Mouse (Mus musculus) small intestine, adult 2 months (tissue): ENCODE measurements around the gene Bend5. TPM values are rescaled to one million over a fixed set of nuclear protein-coding genes. Genes with fewer than 3 reads are reported as not detected.

Source experiments
- H3K27ac ChIP-seq: fragments of 200-500 bp; 2 replicates; pipeline ENCODE4 v1.5.1; 2012; ENCODE audit warnings: low read depth, low read length, control low read depth, inconsistent platforms; ENCODE audit not compliant: insufficient read depth
- H3K27me3 ChIP-seq: fragments of 200-500 bp; 2 replicates; pipeline ENCODE4 v1.6.1; 2012; ENCODE audit warnings: mild to moderate bottlenecking, moderate library complexity, low read length, inconsistent platforms; ENCODE audit not compliant: control insufficient read depth, insufficient read depth
- H3K36me3 ChIP-seq: fragments of 200-500 bp; 2 replicates; pipeline ENCODE4 v1.6.1; 2012; ENCODE audit warnings: mild to moderate bottlenecking, low read length, control low read depth, inconsistent platforms; ENCODE audit not compliant: control insufficient read depth, insufficient read depth
- H3K4me1 ChIP-seq: fragments of 200-500 bp; 2 replicates; pipeline ENCODE4 v1.6.1; 2012; ENCODE audit warnings: low read length, inconsistent platforms, mixed read lengths; ENCODE audit not compliant: control insufficient read depth, insufficient read depth, insufficient read length
- H3K4me3 ChIP-seq: fragments of 200-500 bp; 2 replicates; pipeline ENCODE4 v1.5.1; 2012; ENCODE audit warnings: low read depth, mild to moderate bottlenecking, control low read depth, inconsistent platforms, low read length, moderate library complexity
- CTCF ChIP-seq: fragments of 200-500 bp; IDR thresholded peaks from 2 replicates; pipeline ENCODE4 v1.5.1; 2012; ENCODE audit warnings: low read depth, mild to moderate bottlenecking, control low read depth, inconsistent platforms, low read length, moderate library complexity, mixed read lengths; ENCODE audit not compliant: insufficient replicate concordance, insufficient read length; ENCODE audit errors: extremely low read depth
- POLR2A ChIP-seq: fragments of 200-500 bp; IDR thresholded peaks from 2 replicates; pipeline ENCODE4 v1.6.1; 2012; ENCODE audit warnings: low read depth, mild to moderate bottlenecking, control low read depth, inconsistent platforms, low read length, moderate library complexity
- WGBS: fragments of 180-500 bp; shearing (Covaris S2); methylation state at CpG from one replicate; pipeline ENCODE4 v1.1.7; 2018; 5-methylcytosine and 5-hydroxymethylcytosine counted together
- polyA plus RNA-seq: library from polyadenylated mRNA; depleted of rRNA; stranded (reverse); fragments of >200 nt; gene quantifications from 2 replicates; pipeline ENCODE4 v1.2.3, GENCODE M21; 2012

The Bend5 gene
- polyA plus RNA-seq, 1 experiment = 6.8 TPM

DNA sequence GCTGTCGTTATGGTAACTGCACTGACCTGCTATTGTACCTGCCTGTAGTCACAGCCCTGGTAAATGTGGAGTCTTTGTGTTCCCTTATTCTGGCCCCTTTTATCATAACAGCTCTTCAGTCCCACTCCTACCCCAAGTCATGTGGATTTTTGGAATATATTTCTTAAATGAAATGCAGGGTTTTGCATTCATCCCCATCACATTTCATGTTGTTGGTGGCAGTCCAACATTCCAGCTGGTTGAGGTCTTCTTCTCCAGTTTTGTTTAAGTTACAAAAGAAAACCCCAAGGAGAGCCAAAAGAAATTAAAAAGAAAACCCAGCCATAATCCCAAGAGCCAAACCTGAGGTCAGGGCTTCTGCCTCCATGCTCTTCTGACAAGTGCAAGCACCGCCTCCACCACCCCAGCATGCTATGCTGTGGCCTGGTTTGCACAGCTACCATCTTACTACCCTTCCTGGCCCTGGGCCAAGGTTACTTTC is 52.5 kb downstream of the Bend5 start:
- Histone ChIP-seq H3K27me3 (no peaks in the 10 kb centered on the region; the same call in 1 of the 2 replicates), H3K4me1 (no peaks in the 10 kb centered on the region), H3K27ac (no peak overlapping the region), H3K4me3 (no peak overlapping the region), H3K36me3 (no peaks in the 10 kb centered on the region)
- 66% methylated on average over 2 of the region's 2 CpGs for WGBS
- TF ChIP-seq POLR2A (no peak), CTCF (no peak)

DNA sequence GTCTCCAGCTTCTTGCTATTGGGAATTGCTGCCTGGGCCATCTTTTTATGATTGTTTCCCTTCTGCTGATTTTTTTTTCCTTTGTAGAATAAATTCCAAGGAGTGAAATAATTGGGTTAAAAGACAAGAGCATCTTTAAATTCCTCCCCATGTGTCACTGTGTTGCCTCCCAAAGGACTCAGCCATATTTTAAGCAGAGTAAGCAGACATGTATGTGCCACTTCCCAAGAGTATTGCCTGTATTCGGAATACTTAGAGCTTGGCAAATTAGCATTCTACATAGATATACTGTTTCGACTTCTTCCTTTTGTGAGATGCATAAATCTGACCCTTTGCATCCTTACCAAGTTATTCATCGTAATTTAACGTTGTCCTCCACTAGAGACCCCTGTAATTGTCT is 53.0 kb downstream of the Bend5 start:
- no peak for TF ChIP-seq CTCF
- TF ChIP-seq POLR2A = no peak
- Histone ChIP-seq H3K4me3 (no peak overlapping the region), H3K27ac (no peak overlapping the region), H3K36me3 (no peaks in the 10 kb centered on the region), H3K4me1 (no peaks in the 10 kb centered on the region), H3K27me3 (no peaks in the 10 kb centered on the region; the same call in 1 of the 2 replicates)
- 81% methylated on average over 4 of the region's 4 CpGs for WGBS

DNA sequence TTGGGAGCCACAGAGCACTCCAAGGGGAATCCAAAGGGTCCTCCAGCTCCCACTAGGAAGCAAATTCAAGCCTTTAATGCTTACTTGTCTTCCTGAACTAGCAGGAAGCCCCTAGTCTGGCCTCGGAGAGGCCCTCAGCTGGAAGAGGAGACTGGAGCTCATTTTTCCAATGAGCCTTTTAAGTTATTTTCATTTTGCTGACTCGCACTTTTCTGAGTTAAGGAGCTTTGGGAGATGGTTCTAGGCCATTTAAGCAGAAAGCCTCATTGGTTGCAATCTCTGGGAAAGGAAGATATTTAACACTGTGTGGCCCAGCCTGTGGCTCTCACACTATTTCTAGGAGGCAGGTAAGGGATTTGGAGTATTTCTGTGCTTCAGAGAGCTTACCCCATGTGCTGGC is 55.0 kb downstream of the Bend5 start:
- no peak overlapping the region for H3K27ac ChIP-seq
- no peaks in the 10 kb centered on the region for H3K27me3 ChIP-seq
- TF ChIP-seq POLR2A (no peak), CTCF (no peak)
- 70% methylated on average over 2 of the region's 2 CpGs for WGBS
- no peaks in the 10 kb centered on the region for H3K36me3 ChIP-seq
- no peak overlapping the region for H3K4me3 ChIP-seq
- H3K4me1 ChIP-seq = no peaks in the 10 kb centered on the region

DNA sequence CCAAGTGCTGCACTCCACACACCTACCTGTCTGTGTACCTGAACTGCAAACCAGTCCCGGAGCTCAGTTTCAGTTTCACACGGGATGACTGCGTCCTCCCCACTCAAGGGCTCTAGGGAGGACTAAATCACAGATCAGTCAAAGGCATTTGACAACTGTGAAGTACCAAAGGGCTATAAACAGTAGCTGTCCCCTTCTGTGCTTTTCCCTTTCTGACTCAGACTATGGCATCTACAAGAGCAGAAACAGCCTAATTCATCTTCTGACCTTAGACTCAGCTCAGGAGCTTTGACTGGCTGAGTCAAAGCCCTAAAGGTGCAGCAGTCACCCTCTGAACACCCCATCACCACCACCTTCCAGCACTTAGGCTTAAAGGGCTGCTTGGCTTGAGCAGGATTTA is 56.9 kb downstream of the Bend5 start:
- no peak overlapping the region for H3K27ac ChIP-seq
- WGBS = 33% methylated on average over 3 of the region's 3 CpGs
- H3K36me3 ChIP-seq = no peaks in the 10 kb centered on the region
- no peak for TF ChIP-seq POLR2A
- TF ChIP-seq CTCF = no peak
- H3K4me3 ChIP-seq = no peak overlapping the region
- no peaks in the 10 kb centered on the region for H3K27me3 ChIP-seq
- no peaks in the 10 kb centered on the region for H3K4me1 ChIP-seq

DNA sequence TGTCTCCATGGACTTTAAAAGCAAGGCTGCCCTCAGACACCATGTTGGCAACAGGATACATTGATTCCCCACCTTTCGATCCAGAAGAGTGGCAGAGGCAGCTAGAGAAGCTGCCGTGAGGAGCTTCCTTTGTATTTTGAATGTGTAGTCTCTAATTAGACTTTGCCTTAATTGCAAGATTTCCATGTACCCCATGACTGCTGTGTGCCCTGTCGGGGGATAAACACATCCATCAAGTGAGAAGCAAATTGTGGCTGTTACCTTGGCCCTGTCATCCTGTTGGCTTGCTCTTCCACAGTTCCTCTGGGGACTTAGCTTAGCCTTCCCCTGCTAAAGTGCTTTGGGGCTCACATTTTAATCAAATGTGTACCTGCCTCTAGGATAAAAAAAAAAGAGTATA is 57.7 kb downstream of the Bend5 start:
- Histone ChIP-seq H3K27ac (no peak overlapping the region), H3K4me1 (no peaks in the 10 kb centered on the region), H3K27me3 (no peaks in the 10 kb centered on the region), H3K4me3 (no peak overlapping the region), H3K36me3 (no peaks in the 10 kb centered on the region)
- WGBS = 81% methylated on average over 3 of the region's 3 CpGs
- TF ChIP-seq CTCF (no peak), POLR2A (no peak)

DNA sequence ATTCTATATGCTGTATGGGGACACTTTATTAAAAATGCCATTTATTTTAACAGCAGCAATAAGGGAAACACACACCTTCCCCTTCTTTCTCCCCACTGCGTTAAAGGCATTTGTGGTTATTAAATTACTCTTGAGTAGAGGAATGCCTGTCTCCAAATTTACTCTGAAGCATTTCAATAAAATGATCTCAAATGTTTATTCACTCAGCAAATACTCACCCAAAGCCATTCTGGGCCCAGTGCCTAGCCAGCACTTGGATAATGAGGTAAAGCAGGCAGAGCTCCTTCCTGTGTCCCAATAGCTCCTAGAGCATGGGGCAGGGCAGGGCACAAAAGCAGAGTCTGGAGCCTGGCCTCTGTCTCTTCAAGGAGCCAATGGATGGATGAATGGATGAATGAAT is 58.2 kb downstream of the Bend5 start:
- Histone ChIP-seq H3K4me1 (no peaks in the 10 kb centered on the region), H3K36me3 (no peaks in the 10 kb centered on the region), H3K27ac (no peak overlapping the region), H3K4me3 (no peak overlapping the region), H3K27me3 (no peaks in the 10 kb centered on the region)
- WGBS = 71% methylated on average over 1 of the region's 1 CpGs
- TF ChIP-seq POLR2A = no peak
- no peak for TF ChIP-seq CTCF

DNA sequence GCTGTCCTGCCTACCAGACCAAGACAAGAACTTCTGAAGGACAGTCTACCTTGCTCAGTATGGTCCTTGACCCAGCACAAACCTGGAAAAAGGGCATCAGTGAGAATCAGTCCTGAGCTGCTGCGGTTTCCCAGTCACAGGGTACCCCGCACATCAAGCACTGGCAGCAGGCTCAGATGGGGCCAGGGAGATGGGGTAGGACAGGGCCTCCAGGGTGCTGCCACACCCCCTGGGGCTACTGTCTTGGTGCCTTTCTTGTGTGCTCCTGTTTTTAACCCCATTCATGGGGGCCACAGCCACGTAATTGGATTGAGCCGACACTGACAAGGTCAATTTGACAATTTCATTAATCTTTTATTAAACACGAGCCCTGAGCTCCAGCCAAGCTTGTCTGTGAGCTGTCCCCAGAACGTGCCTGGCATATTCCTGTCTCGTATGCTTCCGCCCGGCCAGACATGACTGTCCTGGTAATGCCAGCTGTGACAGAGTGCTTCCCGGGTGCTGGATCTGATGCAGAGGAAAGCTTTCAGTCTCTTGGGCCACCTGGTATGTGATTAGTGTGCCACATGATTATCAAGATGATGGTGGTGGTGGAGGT is 60.7 kb downstream of the Bend5 start:
- H3K27me3 ChIP-seq = no peaks in the 10 kb centered on the region
- H3K4me3 ChIP-seq = no peak overlapping the region
- no peak for TF ChIP-seq CTCF
- TF ChIP-seq POLR2A = no peak
- no peaks in the 10 kb centered on the region for H3K36me3 ChIP-seq
- H3K27ac ChIP-seq = no peak overlapping the region
- 69% methylated on average over 10 of the region's 10 CpGs for WGBS
- no peaks in the 10 kb centered on the region for H3K4me1 ChIP-seq
